Mouse (Mus musculus) gastrocnemius, postnatal 36 days (tissue): Measurements from ENCODE around the gene Snd1. TPM values are rescaled to one million over a fixed set of nuclear protein-coding genes. Genes with fewer than 3 reads are reported as not detected.

Experiments used
- DNase-seq, 2 experiments: peaks; one replicate each; pipeline ENCODE4 v3.0.0; 2022
- intact Hi-C: fragments of 180-260 bp; cut with DNase I; formaldehyde crosslinking; loops from one replicate; pipeline ENCODE4 v1.15.1; 2025
- long read RNA-seq, 2 experiments: library from polyadenylated mRNA; stranded (forward); transcript quantifications; one replicate each; pipeline ENCODE4 v2.0.0; 2021
- total RNA-seq, 2 experiments: library from RNA; stranded (reverse); gene quantifications; 2 replicates each; pipeline ENCODE4 v1.2.3; 2021

Gene Snd1
- total RNA-seq, result 10 to 100 TPM; 38.8 to 38.9 TPM
- long read RNA-seq, experiment 1, partial matches to known transcripts, result 4 of 8 reads
- long read RNA-seq, experiment 1, other reads (novel, unspliced or antisense), result 0 of 8 reads
- long read RNA-seq, experiment 2, transcript Snd1-201 (24 exons, 3,482 nt), result major isoform, 6 of 15 reads
- long read RNA-seq, experiment 2, partial matches to known transcripts, result 8 of 15 reads
- long read RNA-seq, experiment 2, other reads (novel, unspliced or antisense), result 1 of 15 reads

- intact Hi-C loops, result loop anchor here (5.0 kb wide), 2 partner anchors 53 to 213 kb away; partner anchors contain the start of gene Arf5
- no peak for DNase-seq
Measured at GRCm38 (mm10) chr6:28474839-28475238, at the start of gene Snd1. TSS of gene Snd1 (plus strand) at chr6:28475139.

GRCm38 (mm10) chr6:28427096-28427839 lies 47.7 kb upstream of the Snd1 start, which contains the start of gene Fscn3:
TSS of gene Fscn3 (plus strand) at chr6:28427789.
- intact Hi-C loops, result no loop called here
- no peak for DNase-seq

GRCm38 (mm10) chr6:28428290-28428689 lies 46.6 kb upstream of the Snd1 start, which contains the start of gene Gcc1:
TSS of gene Gcc1 (minus strand) at chr6:28428390.
- intact Hi-C loops, result no loop called here
- DNase-seq, result no peak

- intact Hi-C loops, result no loop called here
- DNase-seq, result no peak
Measured at GRCm38 (mm10) chr6:28429870-28430269, 45.1 kb upstream of the Snd1 start.

GRCm38 (mm10) chr6:28430795-28431537 lies 44.0 kb upstream of the Snd1 start:
- DNase-seq, result no peak
- intact Hi-C loops, result no loop called here

- no peak for DNase-seq
- intact Hi-C loops, result no loop called here
Measured at GRCm38 (mm10) chr6:28431538-28431855, 43.4 kb upstream of the Snd1 start.

- intact Hi-C loops, result no loop called here
- DNase-seq, result no peak
Measured at GRCm38 (mm10) chr6:28447937-28448336, 27.0 kb upstream of the Snd1 start.

GRCm38 (mm10) chr6:28449253-28449652 lies 25.7 kb upstream of the Snd1 start, which contains the start of gene Pax4:
TSS of gene Pax4 (minus strand) at chr6:28449353.
- DNase-seq, result no peak
- intact Hi-C loops, result no loop called here

GRCm38 (mm10) chr6:28450481-28450880 lies 24.5 kb upstream of the Snd1 start:
- intact Hi-C loops, result no loop called here
- no peak for DNase-seq

GRCm38 (mm10) chr6:28450977-28451376 lies 24.0 kb upstream of the Snd1 start:
- DNase-seq, result no peak
- intact Hi-C loops, result no loop called here

GRCm38 (mm10) chr6:28459221-28459668 lies 15.7 kb upstream of the Snd1 start:
- no peak for DNase-seq
- intact Hi-C loops, result no loop called here

- peak; percentile 52 to 62 for DNase-seq
- intact Hi-C loops, result no loop called here
Measured at GRCm38 (mm10) chr6:28460534-28460933, 14.4 kb upstream of the Snd1 start.

GRCm38 (mm10) chr6:28464630-28465029 lies 10.3 kb upstream of the Snd1 start:
- intact Hi-C loops, result no loop called here
- no peak for DNase-seq

GRCm38 (mm10) chr6:28470017-28470602 lies 4.8 kb upstream of the Snd1 start:
- DNase-seq, result no peak
- intact Hi-C loops, result no loop called here

GRCm38 (mm10) chr6:28470621-28471020 lies 4.3 kb upstream of the Snd1 start:
- no peak for DNase-seq
- intact Hi-C loops, result no loop called here

GRCm38 (mm10) chr6:28471284-28472035 lies 3.5 kb upstream of the Snd1 start:
- DNase-seq, result no peak
- intact Hi-C loops, result no loop called here

GRCm38 (mm10) chr6:28474211-28474610 lies 728 bp upstream of the Snd1 start:
- intact Hi-C loops, result no loop called here
- DNase-seq, result no peak

GRCm38 (mm10) chr6:28479865-28480751 lies 5.2 kb downstream of the Snd1 start:
- intact Hi-C loops, result loop anchor here (5.0 kb wide), 2 partner anchors 58 to 218 kb away; partner anchors contain the start of gene Arf5
- peak; percentile 97 to 99 for DNase-seq
